Mouse (Mus musculus) cerebellum, postnatal 4 days (tissue): ENCODE results near the gene Klc4.
A peak's percentile ranks its signal among the peaks of the same experiment; 100 is the strongest.

Experiments used
- DNase-seq, 2 experiments: peaks; one replicate each; pipeline ENCODE4 v3.0.0; 2022; ENCODE audit warnings: low spot score in 2 of 2, mixed read lengths in 1 of 2

Klc4 gene

GRCm38 (mm10) chr17:46645561-46646321 lies at the start of gene Klc4, which contains the start of gene Mrpl2:
Gene Klc4 (minus strand): TSS chr17:46646022.
Gene Mrpl2 (plus strand): TSS chr17:46646229.
- peak; percentile 99 to 100 for DNase-seq

- no peak for DNase-seq
These were observed 48.8 kb upstream of the Klc4 start for GRCm38 (mm10) chr17:46694517-46695063.

DNA sequence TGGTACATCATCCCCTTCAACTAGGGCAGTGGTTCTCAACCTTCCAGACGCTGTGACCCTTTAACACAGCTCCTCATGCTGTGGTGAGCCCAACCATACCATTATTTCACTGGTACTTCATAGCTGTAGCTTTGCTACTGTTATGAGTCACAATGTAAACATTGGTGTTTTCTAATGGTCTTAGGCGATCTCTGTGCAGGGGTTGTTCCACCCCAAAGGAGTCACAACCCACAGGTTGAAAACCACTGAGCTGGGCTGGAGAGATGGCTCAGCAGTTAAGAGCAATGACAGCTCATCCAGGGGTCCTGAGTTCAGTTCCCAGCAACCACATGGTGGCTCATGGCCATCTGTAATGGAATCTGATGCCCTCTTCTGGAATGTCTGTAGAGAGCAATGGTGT lies 45.6 kb upstream of the Klc4 start:
- DNase-seq = no peak

DNA sequence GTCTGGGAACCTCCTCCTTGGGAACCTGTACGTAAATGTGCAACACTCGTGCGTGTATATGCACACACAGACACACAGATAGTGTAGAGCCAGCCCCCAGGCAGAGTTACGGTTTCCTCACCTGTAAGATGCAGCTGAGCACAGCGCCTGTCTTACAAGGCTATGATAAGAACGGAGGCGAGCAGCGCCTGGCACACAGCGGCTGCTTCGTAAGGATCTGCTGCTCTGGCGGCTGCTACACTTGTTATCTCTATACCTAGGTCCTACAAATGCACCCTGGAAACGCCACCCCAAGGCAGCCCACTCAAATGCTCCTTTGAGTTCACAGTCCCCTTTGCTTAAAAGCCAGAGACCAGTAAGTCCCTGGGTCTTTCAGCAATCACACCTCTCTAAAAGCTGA lies 44.8 kb upstream of the Klc4 start:
- DNase-seq = no peak

- no peak for DNase-seq
These were observed 40.1 kb upstream of the Klc4 start for GRCm38 (mm10) chr17:46685913-46686312.

DNA sequence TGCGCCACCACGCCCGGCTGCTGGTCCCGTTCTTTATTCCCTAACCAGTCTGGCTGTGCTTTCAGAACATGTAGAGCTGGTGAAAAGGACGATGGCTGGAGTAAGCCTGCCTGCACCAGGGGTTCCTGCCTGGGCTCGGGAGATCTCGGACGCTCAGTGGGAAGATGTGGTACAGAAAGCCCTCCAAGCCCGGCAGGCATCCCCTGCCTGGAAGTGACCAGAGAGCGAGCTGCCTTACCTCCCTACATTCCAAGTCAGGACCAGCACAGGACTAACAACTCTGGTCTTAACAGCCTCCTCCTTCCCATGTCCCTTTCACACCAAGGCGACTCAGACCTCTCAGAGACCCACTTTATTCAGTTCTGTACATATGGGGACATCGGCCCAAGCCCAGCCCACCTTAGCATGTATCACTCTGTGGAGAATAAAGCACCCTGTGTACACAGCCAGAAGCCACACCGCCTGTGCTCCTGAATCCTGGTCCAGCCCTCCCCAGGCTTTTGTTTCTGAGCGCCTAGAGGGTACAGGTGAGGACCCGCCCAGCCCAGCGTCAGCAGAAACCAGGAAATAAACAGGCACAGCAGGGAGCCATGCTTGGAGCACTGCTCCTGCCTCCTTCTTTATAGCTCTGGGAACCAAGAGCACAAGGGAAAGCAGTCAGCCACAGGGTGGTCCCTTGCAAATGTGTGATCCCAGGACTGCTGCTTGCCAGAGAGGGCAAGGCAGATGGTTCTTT lies 37.0 kb upstream of the Klc4 start:
- DNase-seq = no peak

DNA sequence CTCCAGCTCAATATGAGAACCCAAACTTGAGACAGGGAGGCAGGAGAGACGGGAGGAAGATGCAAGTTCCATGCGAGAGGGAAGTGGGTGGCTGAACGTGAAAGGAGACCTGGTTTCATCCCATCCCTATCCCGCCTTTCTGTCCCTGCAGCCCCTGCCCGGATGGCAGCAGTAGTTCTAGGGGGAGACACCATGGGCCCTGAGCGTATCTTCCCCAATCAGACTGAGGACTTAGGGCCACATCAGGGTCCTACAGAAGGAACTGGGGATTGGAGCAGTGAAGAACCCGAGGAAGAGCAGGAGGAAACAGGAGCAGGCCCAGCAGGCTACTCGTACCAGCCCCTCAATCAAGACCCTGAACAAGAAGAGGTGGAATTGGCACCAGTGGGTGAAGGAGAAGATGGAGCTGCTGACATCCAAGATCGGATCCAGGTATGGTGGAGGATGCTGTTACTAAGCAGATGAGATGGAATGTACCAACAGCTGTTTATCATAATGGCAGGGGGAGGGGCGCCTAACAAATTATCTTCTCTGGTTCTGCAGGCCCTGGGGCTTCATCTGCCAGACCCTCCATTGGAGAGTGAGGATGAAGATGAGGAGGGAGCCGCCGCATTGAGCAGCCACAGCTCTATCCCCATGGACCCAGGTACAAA lies 35.8 kb upstream of the Klc4 start:
- DNase-seq = no peak

DNA sequence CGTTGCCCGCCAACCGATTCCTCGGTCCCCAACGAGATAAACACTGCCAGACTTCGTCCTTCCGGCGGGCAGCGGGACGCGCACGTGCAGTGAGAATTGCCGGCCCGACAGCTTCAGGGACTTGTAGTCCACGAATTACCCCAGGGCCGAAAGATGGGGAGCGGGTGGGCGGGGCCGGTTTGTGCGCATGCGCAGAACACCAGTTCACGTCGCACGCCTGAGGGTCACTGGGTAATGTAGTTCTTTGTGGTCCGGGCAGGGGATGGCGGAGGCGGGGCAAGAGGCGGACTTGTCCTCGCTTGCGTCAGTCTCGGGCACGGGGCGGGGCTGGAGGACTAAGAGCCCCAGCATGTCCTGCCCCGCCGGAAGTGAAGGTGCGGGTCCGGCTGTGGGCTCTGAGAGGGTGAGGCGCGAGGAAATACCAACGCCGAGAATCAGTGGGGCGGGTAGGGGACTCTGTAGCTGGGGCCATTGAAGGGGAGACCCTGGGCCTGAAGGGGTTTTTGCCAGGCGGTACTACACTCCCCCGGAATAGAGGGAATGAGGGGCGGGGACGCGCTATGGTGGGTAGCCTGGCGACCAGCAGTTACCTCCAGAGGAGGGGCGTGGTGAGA lies 35.0 kb upstream of the Klc4 start, which contains the start of gene Klhdc3:
Klhdc3 (minus strand) TSS at position 155 of the 614 bp plus-strand sequence.
- peak; percentile 97 for DNase-seq

GRCm38 (mm10) chr17:46679843-46680759 lies 34.3 kb upstream of the Klc4 start:
- peak in 1 of 2 experiments; percentile 59 for DNase-seq

- no peak for DNase-seq
These were observed 33.1 kb upstream of the Klc4 start for GRCm38 (mm10) chr17:46678911-46679310.

DNA sequence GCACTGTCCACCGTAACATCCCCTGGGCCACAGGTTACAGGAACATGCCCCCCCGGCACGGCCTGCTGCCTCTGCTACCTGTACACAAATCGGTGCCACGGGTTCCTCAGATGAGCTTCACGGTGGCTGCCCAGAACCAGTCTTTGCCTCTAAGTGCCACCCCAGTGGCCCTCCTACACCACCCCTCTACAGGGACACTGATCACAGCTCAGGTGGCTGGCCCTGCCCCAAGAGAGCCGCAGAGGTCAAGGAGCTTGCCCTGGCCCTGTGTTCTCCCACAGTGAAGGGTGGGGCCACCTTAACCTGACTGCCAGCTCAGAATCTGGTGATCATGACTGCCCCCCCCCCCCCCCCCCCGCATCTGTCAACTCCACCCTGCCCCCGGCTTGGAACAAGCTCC lies 32.6 kb upstream of the Klc4 start, which contains the start of gene Mea1:
Mea1 (plus strand) TSS at position 378 of the 400 bp plus-strand sequence.
- no peak for DNase-seq

GRCm38 (mm10) chr17:46674530-46675283 lies 28.9 kb upstream of the Klc4 start:
- no peak for DNase-seq

GRCm38 (mm10) chr17:46673850-46674529 lies 28.2 kb upstream of the Klc4 start, which contains the start of gene Rrp36:
Gene Rrp36 (minus strand): TSS chr17:46674352.
- peak; percentile 72 to 85 for DNase-seq

GRCm38 (mm10) chr17:46669911-46670310 lies 24.1 kb upstream of the Klc4 start:
- DNase-seq = no peak

DNA sequence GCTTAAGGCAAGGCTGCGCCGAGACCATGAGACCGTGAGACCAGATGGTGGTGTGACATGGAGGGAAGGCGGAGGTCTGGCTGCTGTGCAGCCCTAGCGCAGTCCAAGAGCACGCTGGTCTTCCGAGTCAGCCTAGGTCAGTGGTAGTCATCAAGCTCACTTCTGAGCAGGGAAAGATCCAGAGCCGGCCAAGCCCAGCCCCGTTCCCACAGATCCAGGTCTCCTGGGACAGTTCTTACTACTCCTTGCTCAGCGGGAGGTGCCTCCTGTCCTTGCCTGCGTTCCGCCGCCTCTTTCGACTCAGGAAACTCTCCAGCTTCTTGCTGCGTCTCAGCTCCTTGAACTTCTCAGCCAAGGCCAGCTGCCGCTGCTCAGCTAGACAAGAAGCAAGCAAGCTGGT lies 21.9 kb upstream of the Klc4 start:
- DNase-seq = no peak

- DNase-seq = no peak
These were observed 16.9 kb upstream of the Klc4 start for GRCm38 (mm10) chr17:46662730-46663129.

GRCm38 (mm10) chr17:46661981-46662380 lies 16.2 kb upstream of the Klc4 start:
- DNase-seq = no peak

DNA sequence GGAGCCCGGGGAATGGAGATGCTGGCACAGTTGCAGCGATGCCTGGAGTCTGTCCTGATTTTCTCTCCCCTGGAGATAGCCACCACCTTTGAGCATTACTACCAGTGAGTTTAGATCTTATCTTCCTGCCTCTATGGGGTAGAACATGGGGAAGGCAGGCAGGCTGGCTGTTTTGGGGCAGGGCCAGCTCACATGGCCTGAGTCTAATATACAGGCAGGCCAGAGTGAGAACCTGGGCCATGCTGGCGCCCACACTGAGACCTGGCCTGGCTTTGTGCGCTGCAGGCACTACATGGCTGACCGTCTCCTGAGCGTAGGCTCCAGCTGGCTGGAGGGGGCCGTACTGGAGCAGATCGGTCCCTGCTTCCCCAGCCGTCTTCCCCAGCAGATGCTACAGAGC lies 15.5 kb upstream of the Klc4 start:
- no peak for DNase-seq

DNA sequence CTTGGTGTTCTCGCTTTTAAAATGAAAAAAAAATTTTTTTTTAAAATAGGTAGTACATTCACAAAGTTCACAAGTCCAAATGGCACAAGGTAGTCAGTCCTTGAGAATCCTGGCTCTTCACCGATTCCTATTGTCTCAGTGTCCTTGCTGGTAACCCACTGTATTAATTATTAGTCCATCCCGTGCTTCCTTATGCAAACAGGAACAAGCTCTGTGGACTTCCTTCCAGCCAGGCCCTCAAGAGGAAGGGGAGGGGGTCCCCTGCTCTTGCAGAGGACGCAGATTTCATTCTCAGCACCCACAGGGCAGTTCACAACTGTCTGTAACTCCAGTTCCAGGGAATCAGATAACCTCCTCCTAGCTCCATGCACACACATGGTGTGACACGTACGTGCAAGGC lies 10.2 kb upstream of the Klc4 start:
- no peak for DNase-seq
